Mouse (Mus musculus) retina, embryonic 14.5 days (tissue): ENCODE data around the gene Gm21497.
"Not testable (repeated sequence)": the region's sequence is repeated elsewhere in the genome, so short reads cannot be mapped to it uniquely, and the experiment has no call there.

Source experiments
- DNase-seq: peaks from one replicate; pipeline ENCODE4 v3.0.0-alpha.2; 2015; ENCODE audit warnings: low spot score

Gm21497 gene

GRCm38 (mm10) chrY:61646446-61646845 lies at the start of gene Gm21497:
Gene Gm21497 (plus strand): TSS chrY:61646746.
- not testable (repeated sequence) for DNase-seq
